Mouse (Mus musculus): Measurements from ENCODE around the gene Zfp239.

- TF ChIP-seq CTCF (IDR thresholded peaks at IDR 0.05; ENCODE audit: extremely low read depth, insufficient read length, insufficient replicate concordance, low read depth, low read length) (no peak), POLR2A (IDR thresholded peaks at IDR 0.05; ENCODE audit: low read depth, low read length) (no peak)
These were observed 35.9 kb downstream of the Zfp239 start for GRCm38 (mm10) chr6:117897800-117898199.

Measured in small intestine, adult 2 months (tissue).